Mouse (Mus musculus): ENCODE data around the gene Rnase10.
"Not testable (repeated sequence)": the region's sequence is repeated elsewhere in the genome, so short reads cannot be mapped to it uniquely, and the experiment has no call there.

Rnase10 gene

DNA sequence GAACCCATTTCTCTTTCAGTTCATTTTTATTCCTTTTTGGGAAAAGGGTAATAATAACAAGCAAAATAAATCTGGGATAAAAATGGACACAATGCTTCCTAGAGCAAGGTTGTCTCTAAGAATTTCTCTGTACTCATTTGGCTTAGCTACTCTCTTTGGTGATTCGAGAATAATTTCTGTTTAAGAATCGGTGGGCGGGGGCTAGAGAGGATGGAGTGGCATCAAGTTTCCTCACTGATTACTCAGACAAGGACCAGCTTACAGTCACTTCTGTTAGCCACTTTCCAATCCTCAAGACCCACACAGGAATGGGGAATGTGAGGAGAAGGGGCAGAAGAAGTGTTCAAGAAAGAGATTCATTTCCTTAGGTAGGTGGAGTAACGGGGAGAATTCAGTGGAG, 1.2 kb downstream of the Rnase10 start:
- DNase-seq (ENCODE audit: extremely low read depth, insufficient read length, low spot score), result no peak

- DNase-seq (ENCODE audit: extremely low read depth, insufficient read length, low spot score), result no peak
Measured at GRCm38 (mm10) chr14:51009572-51009971, 2.0 kb downstream of the Rnase10 start.

DNA sequence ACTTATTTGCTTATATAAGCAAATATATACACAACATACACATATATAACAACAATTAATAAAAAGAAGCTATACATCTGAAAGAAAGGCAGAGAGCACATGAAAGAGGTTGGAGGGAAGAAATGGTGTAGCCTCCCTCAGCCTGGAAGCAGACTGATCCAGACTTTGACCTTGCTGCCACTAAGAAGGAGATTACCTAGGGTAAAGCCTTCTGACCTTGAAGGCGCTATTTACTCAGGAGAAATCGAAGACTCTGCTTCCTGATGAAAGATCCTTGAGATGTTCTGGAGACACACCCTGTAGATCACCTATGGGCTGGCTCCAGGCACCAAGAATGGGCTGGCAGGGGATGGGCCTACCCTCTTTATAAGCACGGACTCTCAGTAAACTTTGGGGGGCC, 7.2 kb downstream of the Rnase10 start:
- not testable (repeated sequence) for DNase-seq (ENCODE audit: extremely low read depth, insufficient read length, low spot score)

- DNase-seq (ENCODE audit: extremely low read depth, insufficient read length, low spot score), result no peak
Measured at GRCm38 (mm10) chr14:51015780-51016179, 8.2 kb downstream of the Rnase10 start.

DNA sequence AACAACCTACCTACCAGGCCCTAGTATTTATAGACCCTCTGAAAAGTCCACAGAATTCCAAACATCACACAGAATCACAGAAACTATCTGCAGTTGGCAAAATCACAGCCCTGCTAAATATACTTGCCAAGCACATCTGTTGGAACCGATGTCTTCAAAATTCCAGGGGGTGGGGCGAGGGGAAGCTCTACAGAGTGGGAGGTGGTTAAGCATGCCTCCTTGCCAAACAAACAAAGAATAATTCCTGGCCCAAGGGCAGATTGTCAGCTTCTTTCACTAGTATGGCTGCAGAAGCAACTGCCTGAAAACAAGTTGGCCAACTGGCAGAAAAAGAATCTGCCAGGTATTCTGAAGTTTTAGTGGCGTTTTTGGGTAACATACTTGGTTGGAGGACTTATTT, 9.7 kb downstream of the Rnase10 start:
- DNase-seq (ENCODE audit: extremely low read depth, insufficient read length, low spot score), result no peak

GRCm38 (mm10) chr14:51023457-51023856, 15.9 kb downstream of the Rnase10 start:
- no peak for DNase-seq (ENCODE audit: extremely low read depth, insufficient read length, low spot score)

- DNase-seq (ENCODE audit: extremely low read depth, insufficient read length, low spot score), result no peak
Measured at GRCm38 (mm10) chr14:51024820-51025219, 17.3 kb downstream of the Rnase10 start.

GRCm38 (mm10) chr14:51026391-51027133, 19.0 kb downstream of the Rnase10 start:
- peak; percentile 18 for DNase-seq (ENCODE audit: extremely low read depth, insufficient read length, low spot score)

- no peak for DNase-seq (ENCODE audit: extremely low read depth, insufficient read length, low spot score)
Measured at GRCm38 (mm10) chr14:51027387-51028155, 20.0 kb downstream of the Rnase10 start.

DNA sequence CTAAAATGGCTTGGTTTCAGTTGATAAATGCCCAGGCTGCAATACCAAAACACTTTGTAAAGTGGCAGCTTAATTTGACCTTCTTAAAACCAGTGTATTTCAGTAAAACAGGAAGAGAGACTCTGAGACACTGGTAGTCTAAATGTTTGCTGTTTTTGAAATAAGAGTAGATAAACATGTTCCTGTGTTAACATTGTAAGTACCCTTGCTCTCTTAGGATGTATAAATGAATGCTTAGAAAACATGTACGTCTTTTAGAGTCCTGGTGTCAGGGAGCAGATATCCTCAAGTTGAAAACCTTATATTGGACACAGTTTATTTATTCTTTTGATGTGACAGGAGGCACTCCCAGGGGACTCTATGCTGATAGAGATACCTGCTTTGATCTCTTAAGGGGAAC, 27.7 kb downstream of the Rnase10 start:
- DNase-seq (ENCODE audit: extremely low read depth, insufficient read length, low spot score), result no peak

DNA sequence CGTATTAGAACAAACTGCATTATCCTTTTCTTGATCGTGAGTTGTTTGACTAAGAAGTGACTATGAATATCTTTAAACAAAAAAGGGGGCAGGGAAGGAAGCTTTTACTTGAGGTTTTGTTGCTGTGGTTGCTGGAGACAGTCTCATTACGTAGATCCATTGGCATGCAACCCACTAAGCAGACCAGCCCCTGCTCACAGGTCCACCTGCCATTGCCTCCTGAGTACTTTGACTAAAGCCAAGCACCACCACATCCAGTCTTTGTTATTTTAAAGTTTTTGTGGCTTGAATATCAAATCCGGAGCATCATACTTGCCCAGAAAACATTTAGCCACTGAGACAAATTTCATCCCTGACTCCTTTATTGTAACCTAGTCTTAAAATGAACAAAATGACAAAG, 28.7 kb downstream of the Rnase10 start:
- DNase-seq (ENCODE audit: extremely low read depth, insufficient read length, low spot score), result no peak

DNA sequence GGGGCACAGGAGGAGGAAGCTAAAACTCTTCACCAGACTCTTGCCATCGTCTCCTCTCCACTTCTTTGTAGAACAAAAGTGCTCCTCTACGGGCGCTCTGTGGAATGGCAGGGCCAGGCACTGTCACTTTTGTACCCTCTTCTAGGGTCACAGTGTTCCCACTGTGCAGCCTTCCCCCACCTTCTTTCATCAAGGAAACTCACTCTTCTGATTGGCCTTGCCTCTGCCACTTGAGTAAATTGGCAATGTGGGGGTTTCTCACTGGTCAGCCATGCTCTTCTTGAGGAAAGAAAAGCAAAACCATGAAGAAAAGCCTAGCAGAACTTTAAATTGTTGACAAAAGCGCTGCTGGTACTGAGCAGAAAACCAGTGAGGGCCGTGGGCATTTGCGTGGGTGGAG, 34.2 kb downstream of the Rnase10 start, which contains the start of gene Rnase9:
Rnase9 (minus strand) TSS at position 101 of the 400 bp plus-strand sequence.
- no peak for DNase-seq (ENCODE audit: extremely low read depth, insufficient read length, low spot score)

GRCm38 (mm10) chr14:51047846-51048245, 40.3 kb downstream of the Rnase10 start:
- DNase-seq (ENCODE audit: extremely low read depth, insufficient read length, low spot score), result no peak

DNA sequence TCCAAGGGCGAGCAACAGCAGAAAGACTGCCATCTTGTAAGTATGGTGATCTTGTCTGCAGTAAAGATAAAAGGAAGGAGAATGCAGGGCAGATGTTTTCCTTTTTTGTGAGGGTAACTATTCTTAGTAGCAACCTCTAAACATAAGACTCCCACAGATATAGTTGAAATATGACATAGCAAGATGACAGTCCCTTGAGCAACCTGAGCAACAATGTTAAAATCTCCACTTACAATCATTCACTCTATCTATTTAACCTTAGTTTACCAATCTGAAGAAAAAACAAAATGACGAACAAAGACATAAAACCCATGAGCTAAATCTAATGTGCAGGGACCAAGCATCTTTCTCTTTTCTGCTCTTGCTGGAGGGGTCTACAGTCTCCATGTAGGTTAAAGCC, 42.5 kb downstream of the Rnase10 start, which contains the start of gene Rnase11:
Rnase11 (minus strand) TSS at position 101 of the 400 bp plus-strand sequence.
- no peak for DNase-seq (ENCODE audit: extremely low read depth, insufficient read length, low spot score)

DNA sequence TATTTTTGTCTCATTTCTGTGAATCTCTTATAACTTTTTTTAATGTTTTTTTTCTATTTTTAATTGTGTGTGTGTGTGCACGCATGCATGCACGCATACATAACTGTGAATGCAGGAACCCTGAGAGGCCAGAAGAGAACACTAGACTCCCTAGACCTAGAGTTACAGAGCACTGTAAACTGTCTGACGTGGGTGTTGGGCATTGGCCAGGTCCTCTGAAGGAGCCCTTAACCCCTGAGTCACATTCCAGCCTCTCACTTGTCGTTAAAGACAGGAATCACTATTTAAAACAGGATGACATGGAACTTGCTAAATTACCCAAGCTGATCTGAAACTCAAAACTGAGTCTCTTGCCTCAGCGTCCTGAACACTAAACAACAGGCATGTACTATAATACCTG, 44.4 kb downstream of the Rnase10 start:
- DNase-seq (ENCODE audit: extremely low read depth, insufficient read length, low spot score), result no peak

- DNase-seq (ENCODE audit: extremely low read depth, insufficient read length, low spot score), result no peak
Measured at GRCm38 (mm10) chr14:51053176-51053575, 45.6 kb downstream of the Rnase10 start.

GRCm38 (mm10) chr14:51054243-51055237, 47.0 kb downstream of the Rnase10 start:
- DNase-seq (ENCODE audit: extremely low read depth, insufficient read length, low spot score), result no peak

GRCm38 (mm10) chr14:51057401-51057831, 49.9 kb downstream of the Rnase10 start, which contains the start of gene Rnase12:
Gene Rnase12 (minus strand): TSS chr14:51057661.
- no peak for DNase-seq (ENCODE audit: extremely low read depth, insufficient read length, low spot score)

All from 3134 (cell line).